Mouse (Mus musculus): ENCODE results near the gene Foxd4. TPM values are rescaled to one million over a fixed set of nuclear protein-coding genes. Genes with fewer than 3 reads are reported as not detected.

Foxd4 gene
- polyA plus RNA-seq, 1 experiment from 2014 or later: not detected

DNA sequence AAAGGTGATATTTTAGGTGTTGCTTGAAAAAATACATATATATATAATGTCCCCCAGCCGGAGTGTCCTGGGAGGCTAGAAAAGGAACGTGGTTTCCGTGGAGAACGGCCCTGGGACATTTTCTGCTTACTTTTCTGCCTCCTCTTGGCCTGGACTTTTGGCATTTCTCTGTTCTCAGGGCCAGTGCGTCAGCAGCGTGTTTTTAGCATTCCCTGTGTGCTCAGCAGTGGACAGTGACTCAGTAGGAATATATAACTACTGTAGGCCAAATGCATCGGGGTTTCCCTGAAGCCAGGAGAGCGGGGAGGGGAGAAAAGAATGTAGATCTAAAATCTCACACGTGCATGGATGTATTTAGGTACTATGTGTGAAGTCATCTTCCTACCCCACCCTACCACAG is 35.6 kb downstream of the Foxd4 start:
- H3K4me3 ChIP-seq (replicated peaks): no peak overlapping the region
- peaks cover 10% of the 10 kb centered on the region for H3K4me1 ChIP-seq
- H3K9me3 ChIP-seq (replicated peaks): no peaks in the 10 kb centered on the region
- ATAC-seq (ENCODE audit: low FRiP score): no peak
- no peak overlapping the region for H3K4me2 ChIP-seq
- 88% methylated on average over 9 of the region's 9 CpGs for WGBS
- no peak overlapping the region for H3K27ac ChIP-seq (replicated peaks)
- H3K9ac ChIP-seq (replicated peaks): no peak overlapping the region
- no peaks in the 10 kb centered on the region for H3K36me3 ChIP-seq
- H3K27me3 ChIP-seq (replicated peaks): peaks cover 28% of the 10 kb centered on the region

DNA sequence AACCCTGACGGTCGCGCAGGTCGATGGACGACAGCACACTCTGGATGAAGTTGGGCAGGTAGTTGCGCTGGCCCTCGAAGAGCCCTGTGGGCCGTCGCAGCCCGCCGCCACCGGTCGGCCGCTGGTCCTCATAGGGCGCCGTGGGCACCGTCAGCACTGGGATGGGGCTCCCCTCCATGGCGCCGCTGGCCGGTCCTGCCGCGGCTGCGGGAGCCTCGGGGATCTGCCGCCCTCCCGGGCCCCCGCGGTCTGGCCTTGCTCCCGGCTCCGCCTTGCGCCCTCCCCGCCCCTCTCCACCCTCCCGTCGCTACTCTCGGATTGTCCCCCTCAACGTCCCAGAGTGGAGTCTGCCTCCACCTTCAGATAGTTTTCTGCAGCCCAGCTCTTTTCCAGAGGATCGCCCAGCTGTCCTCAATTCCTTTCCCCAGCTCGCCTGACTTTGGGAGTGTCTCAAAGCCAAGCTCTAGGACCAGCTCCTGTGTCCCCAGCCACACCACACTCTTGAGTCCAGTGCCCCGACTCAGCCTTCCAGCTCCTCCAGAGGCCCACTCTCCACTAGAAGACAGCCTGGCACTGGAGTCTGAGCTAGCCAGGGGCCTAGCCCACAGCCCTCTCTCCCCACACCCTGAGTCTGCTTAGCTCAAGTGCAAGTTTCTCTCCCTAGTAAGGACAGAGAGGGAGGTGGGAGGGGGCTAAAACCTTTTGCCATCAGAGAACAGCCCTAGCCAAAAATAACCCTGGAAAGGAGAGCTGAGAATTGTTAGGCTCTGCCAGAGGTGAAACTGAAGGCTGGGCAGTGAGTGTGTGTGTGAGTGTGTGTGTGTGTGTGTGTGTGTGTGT is 39.2 kb downstream of the Foxd4 start, which contains the start of gene Pgm5:
Gene Pgm5, minus strand, starts transcription at position 244 of the 840 bp plus-strand sequence.
- Histone ChIP-seq H3K9me3 (replicated peaks) (no peaks in the 10 kb centered on the region), H3K4me2 (peak within 1 kb of the TSS; percentile 59), H3K27me3 (replicated peaks) (peaks cover 32% of the 10 kb centered on the region), H3K9ac (replicated peaks) (peak within 1 kb of the TSS; percentile 20), H3K27ac (replicated peaks) (0 out of 2 replicates have a peak within 1 kb of the TSS, but pooled peaks have one; percentile 33), H3K4me3 (replicated peaks) (peak within 1 kb of the TSS; percentile 44), H3K4me1 (peaks cover 10% of the 10 kb centered on the region), H3K36me3 (no peaks in the 10 kb centered on the region)
- peak; percentile 78 for ATAC-seq (ENCODE audit: low FRiP score)
- WGBS: 1% methylated on average over 38 of the region's 39 CpGs

DNA sequence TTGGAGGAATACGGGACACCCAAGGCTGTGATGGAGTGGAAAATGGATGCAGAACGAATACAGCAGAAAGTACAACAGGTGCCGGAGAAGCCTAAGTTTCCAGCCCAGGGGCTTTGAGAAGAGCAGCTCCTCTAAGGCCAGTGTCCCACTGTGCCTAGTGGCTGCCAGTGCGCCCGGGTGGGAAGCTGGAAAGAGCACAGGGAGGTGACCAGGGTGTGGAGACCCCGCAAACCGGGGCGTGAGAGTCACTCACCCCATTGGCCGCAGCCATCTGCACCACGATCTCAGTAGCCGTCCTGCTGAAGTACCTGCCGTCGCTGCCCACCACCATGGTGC is 39.8 kb downstream of the Foxd4 start:
- H3K9ac ChIP-seq (replicated peaks): peak overlapping the region; percentile 20
- H3K4me2 ChIP-seq: peak overlapping the region; percentile 59
- H3K4me1 ChIP-seq: peaks cover 10% of the 10 kb centered on the region
- H3K27me3 ChIP-seq (replicated peaks): peaks cover 32% of the 10 kb centered on the region
- H3K4me3 ChIP-seq (replicated peaks): peak overlapping the region; percentile 44
- no peaks in the 10 kb centered on the region for H3K36me3 ChIP-seq
- WGBS: 18% methylated on average over 13 of the region's 13 CpGs
- no peak for ATAC-seq (ENCODE audit: low FRiP score)
- no peaks in the 10 kb centered on the region for H3K9me3 ChIP-seq (replicated peaks)
- no peak overlapping the region for H3K27ac ChIP-seq (replicated peaks)

DNA sequence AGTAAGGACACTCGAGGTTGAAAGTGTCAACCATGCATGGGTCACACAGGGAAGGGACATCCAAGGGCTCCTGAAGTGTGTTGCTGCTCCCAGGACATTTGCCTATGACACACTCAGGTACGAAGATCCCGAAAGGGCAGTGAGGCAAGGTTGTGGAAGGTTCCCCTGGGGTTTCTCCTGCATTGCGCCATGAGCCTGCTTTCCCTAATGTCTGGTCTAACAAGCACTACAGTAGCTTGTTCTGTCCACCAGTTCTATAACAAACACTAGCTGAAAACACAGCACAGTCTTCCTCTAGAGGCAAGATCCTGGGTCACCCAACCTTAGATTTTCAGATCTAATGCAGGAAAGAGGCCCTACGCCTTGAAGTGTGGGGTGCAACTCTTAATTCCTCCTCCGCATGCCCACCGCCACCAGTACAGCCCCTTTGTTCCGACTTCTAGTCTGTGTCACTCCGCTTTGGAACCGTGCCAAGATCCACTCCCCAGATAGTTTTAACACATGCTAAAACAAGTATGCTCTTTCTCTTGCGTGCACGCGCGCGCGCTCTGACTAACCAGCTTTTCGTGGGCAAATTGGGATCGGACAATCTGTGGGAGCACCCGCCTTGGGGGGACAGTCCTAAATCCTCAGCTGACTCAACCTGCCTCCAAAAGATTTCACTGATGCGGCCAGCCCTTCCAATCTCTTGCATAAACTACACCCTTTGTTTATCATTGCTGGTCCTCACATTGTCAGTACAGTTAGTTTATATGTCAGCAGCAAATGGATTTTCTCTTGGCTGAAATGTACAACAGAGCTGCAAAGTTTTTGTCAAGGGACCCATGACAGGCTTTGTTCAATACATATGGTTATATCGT is 49.3 kb downstream of the Foxd4 start:
- Histone ChIP-seq H3K4me3 (replicated peaks) (no peak overlapping the region), H3K27ac (replicated peaks) (no peak overlapping the region), H3K36me3 (no peaks in the 10 kb centered on the region), H3K27me3 (replicated peaks) (no peaks in the 10 kb centered on the region), H3K9ac (replicated peaks) (no peak overlapping the region), H3K9me3 (replicated peaks) (no peaks in the 10 kb centered on the region), H3K4me1 (peaks cover 15% of the 10 kb centered on the region), H3K4me2 (peak overlapping the region; percentile 41)
- WGBS: 50% methylated on average over 21 of the region's 21 CpGs
- ATAC-seq (ENCODE audit: low FRiP score): peak; percentile 45; the same call in 1 of the 2 replicates

Small RNAs within 50 kb of the gene (microRNA-seq; reads per million reads assigned to microRNA genes)
- not detected for gene Mir3084-1

Other genes starting within 250 kb of the Foxd4 start
- gene Tmem252, start 227.2 kb downstream of the Foxd4 start, polyA plus RNA-seq (2015; fragmentation: Nextera tagmentation; extraction: Ambion mirVana): 2.4 and 3.6 TPM in 2 replicates
- 1.2 and 4.2 TPM in 2 replicates for gene Pgm5, start 39.3 kb downstream of the Foxd4 start, polyA plus RNA-seq (2015; fragmentation: Nextera tagmentation; extraction: Ambion mirVana)
- gene Gm10053, start 25.5 kb downstream of the Foxd4 start, polyA plus RNA-seq (2015; fragmentation: Nextera tagmentation; extraction: Ambion mirVana): 322 and 341 TPM in 2 replicates
- 16.1 and 16.3 TPM in 2 replicates for gene Cbwd1, start 60.4 kb upstream of the Foxd4 start, polyA plus RNA-seq (2015; fragmentation: Nextera tagmentation; extraction: Ambion mirVana)
- gene Dock8, start 98.3 kb upstream of the Foxd4 start, polyA plus RNA-seq (2015; fragmentation: Nextera tagmentation; extraction: Ambion mirVana): 1.2 and 9.1 TPM in 2 replicates

Measured in neural tube, embryonic 15.5 days (tissue).